Mouse (Mus musculus) regulatory T cell (primary cell): Measurements from ENCODE around the gene Ccdc127.

ENCODE experiments used
- in situ Hi-C: fragments of 300-600 bp; cut with MboI, MseI; formaldehyde crosslinking; loops from one replicate; pipeline ENCODE4 v1.15.1; 2025; ENCODE audit warnings: high pct_unique_total_duplicates

The Ccdc127 gene

DNA sequence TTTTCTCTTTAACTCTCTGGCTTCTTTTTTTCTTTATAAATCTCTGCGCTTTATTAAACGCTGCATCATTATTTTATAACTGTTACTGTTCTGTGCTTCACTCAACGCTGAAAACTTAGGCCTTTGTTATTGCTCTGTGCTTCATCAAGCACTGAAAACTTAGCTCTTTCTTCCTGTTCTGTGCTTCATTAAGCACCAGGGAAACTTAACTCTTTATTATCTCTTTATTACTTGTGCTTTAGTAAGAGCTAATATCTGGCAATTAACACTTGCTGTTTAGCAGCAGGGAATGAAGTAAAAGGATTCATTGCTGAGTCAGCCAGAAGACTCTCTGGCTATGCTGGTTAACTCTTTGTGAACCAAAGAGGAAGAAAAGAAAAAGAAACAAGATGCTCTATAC lies 32.2 kb downstream of the Ccdc127 start:
- in situ Hi-C loops, result no loop called here

GRCm38 (mm10) chr13:74389730-74390129 lies 39.6 kb downstream of the Ccdc127 start:
- in situ Hi-C loops, result no loop called here

- in situ Hi-C loops, result no loop called here
These were observed 40.4 kb downstream of the Ccdc127 start, which contains the start of gene Zfp72 for GRCm38 (mm10) chr13:74390371-74390990. Gene Zfp72 (minus strand): TSS chr13:74390836.

DNA sequence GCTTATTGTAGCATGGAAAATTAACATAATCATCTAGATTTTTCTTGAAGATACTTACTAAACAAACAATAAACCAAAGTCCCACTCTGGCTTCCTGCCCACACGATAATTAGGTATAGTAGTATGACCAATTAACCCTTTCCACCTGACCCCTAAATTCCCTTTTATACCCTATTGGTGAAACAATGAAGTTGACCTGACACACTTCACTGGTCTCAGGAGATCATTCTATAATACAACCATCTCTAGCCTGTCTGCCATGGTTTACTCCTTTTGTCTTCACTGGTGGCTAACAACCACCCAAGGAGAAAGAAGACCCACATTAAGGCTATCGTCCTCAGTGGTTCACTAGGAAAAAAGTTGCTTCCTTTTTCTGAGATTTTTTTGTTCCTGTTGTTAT lies 41.0 kb downstream of the Ccdc127 start:
- in situ Hi-C loops, result no loop called here

- in situ Hi-C loops, result no loop called here
These were observed 49.3 kb downstream of the Ccdc127 start, which contains the start of gene Ftl1-ps1 for GRCm38 (mm10) chr13:74399298-74399839. Gene Ftl1-ps1 (plus strand): TSS chr13:74399694.
